Mouse (Mus musculus) hindlimb bud, embryonic 11.5 days (tissue): Measurements from ENCODE around the gene Kat6b.

ENCODE experiments used
- DNase-seq: peaks from one replicate; pipeline ENCODE4 v3.0.0-alpha.2; 2012; ENCODE audit warnings: low read depth, low spot score; ENCODE audit errors: extremely low spot score

Kat6b gene

GRCm38 (mm10) chr14:21696186-21696830 lies 215.1 kb downstream of the Kat6b start:
- DNase-seq: no peak

- DNase-seq: no peak
These were observed 221.5 kb downstream of the Kat6b start for GRCm38 (mm10) chr14:21702691-21703090.

DNA sequence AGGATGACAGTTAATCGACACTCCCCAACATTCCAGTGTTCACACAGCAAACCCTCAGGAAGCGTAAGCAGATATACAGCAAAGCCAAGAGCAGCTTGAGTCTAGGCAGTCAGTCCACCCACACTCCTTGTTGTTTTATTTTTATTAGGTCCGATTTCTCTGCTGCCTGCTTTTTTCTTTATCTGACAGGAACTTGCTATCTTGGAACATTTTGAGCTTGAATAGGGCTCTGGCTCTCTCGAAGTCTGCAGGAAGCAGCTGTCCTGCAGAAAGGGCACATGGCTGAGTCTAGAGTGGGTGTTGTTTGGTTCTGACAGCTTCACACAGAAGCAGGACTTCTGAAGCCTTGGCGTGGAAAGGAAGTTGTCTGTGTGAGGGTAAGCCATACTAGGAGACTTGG lies 222.0 kb downstream of the Kat6b start:
- DNase-seq: no peak

DNA sequence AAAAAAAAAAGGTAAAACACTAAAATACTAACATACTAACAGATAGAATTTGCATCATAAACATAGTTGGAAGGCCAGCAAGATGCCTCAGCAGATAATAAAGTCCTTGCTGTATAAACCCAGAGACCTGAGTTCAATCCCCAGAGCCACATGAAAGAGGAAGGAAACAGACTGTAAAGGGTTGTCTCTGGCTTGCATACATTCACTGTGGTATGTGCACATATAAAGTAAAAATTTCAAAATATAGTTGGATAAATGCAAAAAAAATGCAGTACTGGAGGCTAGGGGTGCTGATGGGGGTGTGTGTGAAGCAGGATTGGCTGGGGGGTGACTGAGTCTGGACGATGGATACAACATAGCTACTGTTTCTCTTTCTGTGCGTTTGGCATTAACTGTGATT lies 224.2 kb downstream of the Kat6b start:
- DNase-seq: no peak

DNA sequence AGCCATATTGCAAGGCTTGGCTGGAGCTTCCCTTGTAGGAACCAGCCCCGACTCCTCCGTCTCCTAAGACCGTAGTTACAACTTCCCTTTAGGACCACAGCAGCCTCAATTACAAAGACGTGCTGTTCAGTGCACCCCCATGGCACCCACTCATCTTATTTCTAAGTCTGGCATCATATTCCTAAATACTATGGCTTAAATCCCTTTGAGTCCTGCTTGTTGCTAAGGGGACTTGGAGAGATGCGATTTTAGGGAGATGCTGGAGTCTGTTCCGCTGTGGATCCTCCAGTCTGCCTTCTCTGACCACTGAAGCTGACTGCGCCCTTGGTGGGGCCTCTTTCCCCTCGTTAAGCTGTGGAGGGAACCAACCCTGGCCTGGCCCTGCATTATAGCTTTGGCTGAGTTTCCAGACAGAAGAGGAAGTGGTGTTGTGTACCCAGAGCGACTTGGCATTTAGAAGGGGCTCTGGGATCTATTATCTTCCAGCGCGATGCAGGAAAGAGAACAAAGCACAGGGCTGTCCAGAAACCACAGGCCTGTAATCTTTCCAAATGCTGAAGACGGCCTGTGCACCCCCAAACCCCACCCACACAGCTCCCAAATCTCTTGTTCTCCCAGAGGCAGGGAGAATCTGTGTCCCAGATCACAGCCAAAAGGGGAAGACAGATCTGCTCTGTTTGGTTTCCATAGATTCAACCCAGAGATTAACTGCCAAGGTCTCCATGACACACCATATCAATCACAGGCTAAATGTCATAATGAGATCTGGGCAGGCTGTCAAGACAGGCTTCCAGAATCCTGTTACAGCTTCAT lies 225.7 kb downstream of the Kat6b start:
- DNase-seq: no peak

- no peak for DNase-seq
These were observed 228.3 kb downstream of the Kat6b start for GRCm38 (mm10) chr14:21709545-21709944.

GRCm38 (mm10) chr14:21711231-21711630 lies 230.0 kb downstream of the Kat6b start:
- no peak for DNase-seq

DNA sequence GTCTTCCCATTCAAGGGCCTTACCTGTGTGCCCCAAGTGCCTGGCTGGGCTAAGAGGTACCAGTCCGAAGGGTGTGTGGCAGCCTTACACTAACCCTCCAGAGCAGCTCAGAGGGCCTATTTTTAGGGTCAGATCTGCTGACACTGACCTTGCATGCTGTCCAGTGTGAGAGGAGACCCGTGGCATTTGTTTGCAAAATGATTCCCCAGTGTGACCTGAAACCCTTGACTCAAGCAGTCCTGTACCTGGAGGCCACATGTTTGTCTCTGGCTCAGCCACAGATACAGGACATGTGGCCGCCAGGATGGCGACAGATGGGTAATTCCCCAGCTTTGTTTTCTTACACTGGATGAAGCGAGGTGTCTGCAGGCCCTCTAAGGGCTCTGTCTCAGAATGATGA lies 233.3 kb downstream of the Kat6b start, which contains the start of gene Dupd1:
TSS of gene Dupd1 (minus strand) at position 91 of the 400 bp plus-strand sequence.
- DNase-seq: no peak

DNA sequence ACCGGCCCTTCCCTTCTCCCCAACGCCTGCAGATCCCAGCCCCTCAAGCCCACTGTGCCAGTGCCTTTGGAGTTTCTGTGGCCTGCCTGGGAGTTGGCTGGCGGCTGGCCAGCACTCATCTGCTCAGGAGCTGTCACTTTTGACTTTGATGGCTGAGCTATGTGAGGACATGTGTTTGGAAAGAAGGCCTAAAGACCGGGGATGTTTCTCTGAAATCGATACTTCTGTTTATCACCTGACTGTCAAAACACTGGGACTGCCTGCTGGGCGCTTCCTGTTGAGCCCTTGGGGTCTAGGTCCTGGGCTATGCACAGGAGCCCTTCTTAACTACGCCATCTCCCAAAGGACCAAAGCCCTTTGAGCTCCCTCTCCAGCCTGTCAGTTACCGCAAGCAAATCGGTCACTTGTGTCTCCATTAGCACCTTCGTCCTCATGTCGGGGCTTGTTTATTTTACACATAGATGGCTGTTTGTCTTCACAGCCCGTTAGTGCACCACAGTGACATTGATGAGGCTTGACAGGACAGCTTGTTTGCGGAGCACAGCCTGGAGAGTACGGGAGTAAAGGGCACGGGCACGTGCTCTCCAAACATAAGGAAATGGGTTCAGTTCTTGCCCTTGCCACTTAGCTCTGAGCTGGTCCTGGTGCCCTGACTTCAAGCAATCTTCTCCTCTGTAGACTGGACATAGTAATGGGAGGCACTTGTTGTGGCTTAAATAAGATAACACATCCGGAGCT lies 238.6 kb downstream of the Kat6b start:
- no peak for DNase-seq

GRCm38 (mm10) chr14:21720430-21721205 lies 239.4 kb downstream of the Kat6b start:
- DNase-seq: no peak
